Mouse (Mus musculus) brain, embryonic 14.5 days (tissue): ENCODE measurements around the gene Myo10.

Experiments used
- CTCF ChIP-seq: fragments of 200-500 bp; IDR thresholded peaks from 2 replicates; pipeline ENCODE4 v1.5.1; 2012; ENCODE audit warnings: inconsistent platforms, mild to moderate bottlenecking, moderate library complexity, borderline replicate concordance; ENCODE audit not compliant: insufficient read depth, insufficient read length; ENCODE audit errors: extremely low read depth
- POLR2A ChIP-seq: fragments of 200-500 bp; IDR thresholded peaks from 2 replicates; pipeline ENCODE4 v1.6.1; 2012; ENCODE audit warnings: mild to moderate bottlenecking, inconsistent platforms, borderline replicate concordance; ENCODE audit not compliant: poor library complexity, insufficient read depth, insufficient read length, severe bottlenecking; ENCODE audit errors: extremely low read depth

DNA sequence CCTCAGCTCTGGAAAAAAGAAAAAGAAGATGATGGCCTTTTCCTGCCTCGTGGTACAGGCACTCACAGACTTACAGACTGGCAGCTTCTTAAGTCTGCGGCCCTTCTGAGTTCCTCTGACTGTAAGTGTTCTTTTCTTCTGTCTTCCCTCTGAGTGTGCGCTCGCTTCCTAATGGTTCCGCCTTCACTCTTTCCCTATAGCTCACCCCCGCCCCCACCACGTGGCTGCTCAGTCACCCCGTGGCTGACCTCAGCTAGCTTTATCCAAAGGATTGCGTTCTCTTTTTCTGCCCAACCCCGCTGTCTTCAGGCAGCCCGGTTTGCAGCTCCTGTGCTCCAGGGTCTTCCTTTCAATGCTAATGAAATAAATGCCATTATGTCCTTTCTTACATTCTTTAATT, 129.2 kb downstream of the Myo10 start:
- TF ChIP-seq POLR2A, result no peak
- no peak for TF ChIP-seq CTCF
